Comparison of ENCODE assay signal across 30 mouse cellular contexts in the genomic region with DNA sequence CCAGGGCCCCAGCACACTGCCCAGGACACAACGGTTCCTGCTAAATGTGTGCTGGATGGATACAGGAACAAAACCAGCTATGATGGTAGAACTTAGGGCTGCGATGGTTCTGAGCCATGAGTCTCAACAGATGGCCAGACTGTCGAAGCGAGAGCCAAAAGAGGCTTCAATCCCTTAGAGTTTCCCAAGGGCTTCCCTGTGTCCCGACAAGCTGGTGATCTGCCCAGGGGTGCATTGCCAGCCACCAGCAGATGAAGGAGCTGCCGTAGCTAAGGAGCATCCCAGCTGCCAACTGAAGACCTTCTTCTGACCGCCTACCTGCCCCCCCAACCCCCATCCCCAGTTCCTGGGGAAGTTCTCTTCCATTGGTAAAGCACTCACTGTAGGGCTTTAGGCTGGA.
DNase-seq lines count a peak whose midpoint lies in the region; ATAC-seq lines count a peak whose summit lies in the region.
"Had no signal": no experiment of that assay in that cellular context is flagged by ENCODE, and none has a peak within 500 bp of the region (broad histone marks: within the 10 kb centered on the region; RNA-seq: fewer than 3 reads in every experiment).

No protein-coding gene starts in this region.

- DNase-seq in cerebellum, postnatal 10 days, result peak; percentile 61 to 78
- no peak for DNase-seq in cerebellum, adult 11-12 months
- no peak for DNase-seq in hindbrain, embryonic 14.5 days (ENCODE audit: low spot score)
- DNase-seq in brain, adult 2 months (ENCODE audit: low read depth, low spot score), result peak; percentile 81
- DNase-seq in forebrain, embryonic 14.5 days (ENCODE audit: low spot score), result no peak
- no peak for DNase-seq in gastrocnemius, postnatal 36 days
- DNase-seq in thymus, postnatal 25 days, result no peak
- DNase-seq: adrenal gland, adult 8-10 months; cerebellum, adult 11 months; embryo, embryonic 11 days; gastrocnemius, postnatal 14 days; heart, adult 11 months; kidney, adult 11 months; kidney, postnatal 25 days; liver; lung, embryonic 14.5 days; lung, postnatal 14 days; right cerebral cortex, postnatal 25 days had no signal

- 82% methylated on average over 7 of the region's 7 CpGs for WGBS in hindbrain, embryonic 13.5 days
- WGBS in hindbrain, embryonic 14.5 days, result 79% methylated on average over 7 of the region's 7 CpGs
- 79% methylated on average over 7 of the region's 7 CpGs for WGBS in forebrain, embryonic 14.5 days

- 0 out of 2 replicates have a peak overlapping the region, but pooled peaks have one; percentile 30 for H3K27ac ChIP-seq in hindbrain, embryonic 13.5 days
- H3K27ac ChIP-seq in hindbrain, embryonic 14.5 days, result no peak overlapping the region
- H3K27ac ChIP-seq in forebrain, embryonic 14.5 days (ENCODE audit: low read depth, low read length), result 0 out of 2 replicates have a peak overlapping the region, but pooled peaks have one; percentile 21
- H3K27ac ChIP-seq: embryonic facial prominence, embryonic 12.5 days; heart, embryonic 10.5 days; heart, embryonic 15.5 days; hindbrain, embryonic 15.5 days; kidney, embryonic 15.5 days; liver, embryonic 14.5 days; midbrain, embryonic 13.5 days; neural tube, embryonic 15.5 days; stomach, embryonic 15.5 days had no signal

- no peaks in the 10 kb centered on the region for H3K9me3 ChIP-seq in hindbrain, embryonic 13.5 days
- no peaks in the 10 kb centered on the region for H3K9me3 ChIP-seq in hindbrain, embryonic 14.5 days (ENCODE audit: control insufficient read depth, low read length)
- H3K9me3 ChIP-seq in forebrain, embryonic 14.5 days (replicated peaks; ENCODE audit: control insufficient read depth, low read length), result no peaks in the 10 kb centered on the region
- H3K9me3 ChIP-seq: embryonic facial prominence, embryonic 12.5 days; G1E; heart, embryonic 10.5 days; heart, embryonic 15.5 days; hindbrain, embryonic 15.5 days; kidney, embryonic 15.5 days; midbrain, embryonic 13.5 days; neural tube, embryonic 15.5 days; stomach, embryonic 15.5 days had no signal

- H3K4me1 ChIP-seq in hindbrain, embryonic 13.5 days (replicated peaks), result peaks cover 54% of the 10 kb centered on the region
- H3K4me1 ChIP-seq in hindbrain, embryonic 14.5 days (replicated peaks; ENCODE audit: control insufficient read depth, insufficient read depth, low read length), result peaks cover 35% of the 10 kb centered on the region
- H3K4me1 ChIP-seq in forebrain, embryonic 14.5 days (ENCODE audit: control insufficient read depth, insufficient read depth, low read length), result peaks cover 27% of the 10 kb centered on the region
- H3K4me1 ChIP-seq: embryonic facial prominence, embryonic 12.5 days; heart, embryonic 15.5 days; kidney, embryonic 15.5 days; stomach, embryonic 15.5 days had no signal

- H3K4me2 ChIP-seq in hindbrain, embryonic 13.5 days, result no peak overlapping the region
- H3K4me2 ChIP-seq in hindbrain, embryonic 14.5 days (replicated peaks), result no peak overlapping the region
- no peak overlapping the region for H3K4me2 ChIP-seq in forebrain, embryonic 14.5 days (ENCODE audit: low read length)
- H3K4me2 ChIP-seq: embryonic facial prominence, embryonic 12.5 days; heart, embryonic 15.5 days; hindbrain, embryonic 15.5 days; kidney, embryonic 15.5 days; lung, embryonic 14.5 days; midbrain, embryonic 13.5 days; neural tube, embryonic 15.5 days; stomach, embryonic 15.5 days had no signal

- no peak for ATAC-seq in hindbrain, embryonic 13.5 days (ENCODE audit: low FRiP score)
- no peak for ATAC-seq in hindbrain, embryonic 14.5 days (ENCODE audit: low FRiP score)
- no peak for ATAC-seq in forebrain, embryonic 14.5 days
- ATAC-seq: inflammation-experienced regulatory T-cells, adult 6 months; midbrain, embryonic 13.5 days had no signal

- intact Hi-C loops in gastrocnemius, postnatal 36 days (cut with DNase I), result no loop called here

- H3K27me3 ChIP-seq in hindbrain, embryonic 13.5 days, result no peaks in the 10 kb centered on the region
- no peaks in the 10 kb centered on the region for H3K27me3 ChIP-seq in hindbrain, embryonic 14.5 days (ENCODE audit: control insufficient read depth, insufficient read depth, low read length)
- no peaks in the 10 kb centered on the region for H3K27me3 ChIP-seq in forebrain, embryonic 14.5 days (replicated peaks; ENCODE audit: control insufficient read depth, insufficient read depth, low read length)
- H3K27me3 ChIP-seq: hindbrain, embryonic 15.5 days; kidney, embryonic 15.5 days; midbrain, embryonic 13.5 days; neural tube, embryonic 15.5 days; stomach, embryonic 15.5 days had no signal

- no peak overlapping the region for H3K4me3 ChIP-seq in hindbrain, embryonic 13.5 days
- H3K4me3 ChIP-seq in hindbrain, embryonic 14.5 days (replicated peaks; ENCODE audit: low read length), result no peak overlapping the region
- H3K4me3 ChIP-seq in forebrain, embryonic 14.5 days (ENCODE audit: low read depth, low read length), result no peak overlapping the region
- H3K4me3 ChIP-seq: embryonic facial prominence, embryonic 12.5 days; heart, embryonic 10.5 days; heart, embryonic 15.5 days; hindbrain, embryonic 15.5 days; kidney, embryonic 15.5 days; midbrain, embryonic 13.5 days; neural tube, embryonic 15.5 days; stomach, embryonic 15.5 days had no signal

- no peak overlapping the region for H3K9ac ChIP-seq in hindbrain, embryonic 13.5 days
- H3K9ac ChIP-seq in hindbrain, embryonic 14.5 days, result no peak overlapping the region
- no peak overlapping the region for H3K9ac ChIP-seq in forebrain, embryonic 14.5 days (ENCODE audit: low read length)
- H3K9ac ChIP-seq: embryonic facial prominence, embryonic 12.5 days; heart, embryonic 15.5 days; hindbrain, embryonic 15.5 days; kidney, embryonic 15.5 days; liver, embryonic 14.5 days; lung, embryonic 14.5 days; midbrain, embryonic 13.5 days; neural tube, embryonic 15.5 days; stomach, embryonic 15.5 days had no signal

- peaks cover 70% of the 10 kb centered on the region for H3K36me3 ChIP-seq in hindbrain, embryonic 13.5 days
- H3K36me3 ChIP-seq in hindbrain, embryonic 14.5 days (replicated peaks; ENCODE audit: control insufficient read depth, insufficient read depth), result peaks cover 56% of the 10 kb centered on the region
- peaks cover 34% of the 10 kb centered on the region for H3K36me3 ChIP-seq in forebrain, embryonic 14.5 days (ENCODE audit: control insufficient read depth, insufficient read depth, low read length)
- H3K36me3 ChIP-seq: embryonic facial prominence, embryonic 12.5 days; G1E; heart, embryonic 10.5 days; heart, embryonic 15.5 days; kidney, embryonic 15.5 days; stomach, embryonic 15.5 days had no signal

Comparison
In these comparisons a context has a peak if more than half of its experiments do, and no peak if none do; other contexts are left out.
1. DNase-seq: peak in cerebellum, postnatal 10 days (2 of 2) and brain, adult 2 months (single experiment); none in cerebellum, adult 11-12 months (single experiment), hindbrain, embryonic 14.5 days (single experiment), forebrain, embryonic 14.5 days (single experiment), gastrocnemius, postnatal 36 days (0 of 2) and thymus, postnatal 25 days (single experiment).